Mouse (Mus musculus) ES-CJ7 (cell line): ENCODE data around the gene Spg21.

Experiments
- DNase-seq: peaks from one replicate; pipeline ENCODE4 v3.0.0; 2011; ENCODE audit warnings: low read depth, low spot score

Gene Spg21

DNA sequence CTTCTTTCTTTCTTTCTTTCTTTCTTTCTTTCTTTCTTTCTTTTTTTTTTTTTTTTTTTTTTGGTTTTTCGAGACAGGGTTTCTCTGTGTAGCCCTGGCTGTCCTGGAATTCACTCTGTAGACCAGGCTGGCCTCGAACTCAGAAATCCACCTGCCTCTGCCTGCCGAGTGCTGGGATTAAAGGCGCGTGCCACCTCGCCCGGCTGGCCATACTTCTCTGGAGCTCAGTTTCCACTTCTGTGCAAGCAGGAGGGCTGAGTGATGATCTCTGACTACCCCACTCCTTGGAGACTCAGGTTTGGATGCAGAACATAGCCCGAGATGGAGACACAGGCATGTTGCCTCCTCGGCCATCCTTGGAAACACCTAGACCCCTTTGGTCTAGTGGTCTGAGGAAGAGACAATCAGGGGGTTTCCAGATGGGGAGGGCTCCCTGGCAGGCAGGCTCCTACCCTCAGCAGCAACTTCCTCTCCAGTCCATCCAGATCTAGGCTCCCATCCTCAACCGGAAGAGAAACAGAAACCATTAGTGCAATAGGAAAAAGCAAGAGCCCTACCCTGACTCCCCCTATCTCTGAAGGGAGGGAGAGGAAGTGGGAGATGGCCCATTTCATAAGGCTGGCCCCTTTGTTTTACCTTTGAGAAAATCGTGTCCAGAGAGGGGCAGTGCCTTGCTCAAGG is 75.2 kb downstream of the Spg21 start:
- no peak for DNase-seq

DNA sequence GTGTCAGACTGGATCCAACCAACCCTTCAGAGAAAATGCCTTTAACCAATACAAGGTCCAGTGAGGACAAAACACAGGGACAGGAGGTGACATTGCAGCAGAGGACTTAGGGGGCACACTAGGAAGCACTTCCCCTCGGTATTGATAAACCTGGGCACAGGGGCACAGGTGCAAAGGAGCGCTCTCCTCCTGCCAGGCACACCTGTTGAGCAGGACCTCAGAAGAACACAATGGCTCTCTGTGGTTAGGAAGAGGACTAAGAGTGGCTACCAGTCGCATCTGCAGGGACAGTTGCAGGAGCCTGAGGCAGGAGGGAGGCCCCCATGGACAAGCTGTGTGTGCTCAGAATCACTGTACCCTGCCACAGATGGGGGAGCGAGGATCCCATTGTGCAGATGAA is 75.7 kb downstream of the Spg21 start:
- DNase-seq = no peak
